Mouse (Mus musculus): Measurements from ENCODE around the gene Cers6.

The Cers6 gene

DNA sequence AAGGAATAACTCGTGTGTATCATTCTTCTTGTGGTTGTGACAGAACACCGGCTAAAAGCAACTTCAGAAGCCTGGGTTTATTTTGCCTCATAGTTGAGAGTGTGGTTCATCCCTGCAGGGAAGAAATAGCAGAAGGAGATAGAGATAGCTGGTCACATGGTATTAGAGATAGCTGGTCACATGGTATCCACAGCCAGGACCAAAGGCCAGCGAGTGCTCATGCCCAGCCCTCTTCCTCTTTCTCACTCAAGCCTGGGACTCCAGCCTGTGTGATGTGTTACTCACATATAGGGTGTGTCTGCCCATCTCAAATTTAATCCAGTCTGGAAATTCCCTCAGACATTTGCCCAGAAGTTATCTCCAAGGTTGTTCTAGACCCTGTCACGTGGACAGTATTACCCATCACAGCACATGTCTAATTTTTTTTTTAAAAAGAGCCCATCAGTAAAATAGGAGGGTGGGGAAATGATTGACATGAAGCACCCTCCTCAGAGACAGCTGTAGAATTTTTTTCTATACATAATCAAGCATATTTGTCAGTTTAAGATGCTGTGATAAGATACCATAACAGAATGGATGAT is 17.9 kb downstream of the Cers6 start:
- peak; percentile 13 to 29 for DNase-seq (ENCODE audit: low spot score in 2 of 2)

DNA sequence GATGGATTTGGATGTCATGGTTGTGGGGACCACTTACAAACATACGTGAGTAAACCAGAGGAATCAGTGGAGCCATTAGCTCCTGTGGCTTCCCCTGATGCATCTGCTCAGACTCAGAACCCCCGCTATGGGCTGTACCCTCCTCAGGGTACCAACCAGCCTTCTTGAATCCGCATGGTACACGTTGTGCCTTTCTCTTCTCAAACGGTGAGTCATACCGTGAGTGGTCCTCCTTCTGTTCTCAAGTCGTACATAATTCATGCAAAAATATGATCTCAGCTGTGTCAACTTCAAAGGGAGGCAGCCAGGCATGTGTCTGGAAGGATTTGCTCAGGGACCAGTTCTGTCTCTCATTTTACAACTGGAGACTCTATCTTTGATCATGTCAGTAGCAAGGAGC is 23.3 kb downstream of the Cers6 start:
- DNase-seq (ENCODE audit: low spot score in 2 of 2), result no peak

DNA sequence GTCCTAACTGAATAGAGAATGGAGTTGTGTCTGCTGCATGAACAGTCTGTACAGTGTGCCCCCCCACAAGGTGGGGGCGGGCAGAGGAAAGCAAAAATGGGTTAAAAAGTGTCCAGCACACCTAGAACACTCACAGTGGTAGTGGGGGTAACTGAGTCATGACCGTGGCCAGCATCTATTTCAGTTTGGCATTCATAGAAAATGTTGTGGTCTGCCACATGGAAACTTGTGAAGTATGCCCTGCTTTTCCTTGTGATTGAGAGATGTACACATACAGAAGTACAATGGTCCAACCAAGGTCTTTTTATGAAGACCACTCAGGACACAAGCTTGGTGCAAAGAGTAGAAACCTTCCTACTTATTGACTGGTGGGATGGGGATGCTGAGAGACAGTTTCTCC is 24.0 kb downstream of the Cers6 start:
- no peak for DNase-seq (ENCODE audit: low spot score in 2 of 2)

DNA sequence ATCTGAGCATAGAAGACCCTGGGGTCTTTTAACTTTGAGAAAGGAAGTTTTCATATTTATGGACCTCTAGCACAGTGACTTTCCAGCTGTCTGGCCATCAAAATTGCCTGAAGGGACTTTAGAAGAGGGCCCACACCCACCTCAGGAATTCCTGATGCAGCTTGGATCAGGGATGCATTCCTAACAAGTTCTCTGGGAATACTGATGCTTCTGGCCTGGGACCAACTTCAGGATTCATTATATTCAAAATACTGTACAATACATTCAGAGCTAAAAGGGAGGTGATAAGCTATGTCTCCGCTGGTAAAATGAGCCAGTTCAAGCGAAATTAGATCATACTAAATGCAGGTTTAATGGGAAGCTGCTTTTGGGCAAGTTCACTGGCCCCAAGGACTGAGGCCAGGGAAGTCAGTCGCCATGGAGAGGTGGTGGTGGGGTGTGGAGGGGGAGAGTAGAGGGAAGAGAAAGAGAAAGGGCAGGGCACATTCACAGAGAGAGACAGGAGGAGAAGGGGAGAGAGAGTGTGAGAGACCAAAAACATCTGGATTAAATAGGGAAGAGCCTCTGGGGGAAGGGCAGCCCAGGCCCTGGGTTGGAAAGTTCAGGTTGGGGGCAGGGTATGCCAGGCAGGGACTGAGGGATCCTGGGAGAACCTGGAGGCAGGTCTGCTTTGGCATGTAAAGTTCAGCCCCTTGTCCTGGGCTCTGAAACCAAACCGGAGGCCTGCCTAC is 24.7 kb downstream of the Cers6 start:
- no peak for DNase-seq (ENCODE audit: low spot score in 2 of 2)

DNA sequence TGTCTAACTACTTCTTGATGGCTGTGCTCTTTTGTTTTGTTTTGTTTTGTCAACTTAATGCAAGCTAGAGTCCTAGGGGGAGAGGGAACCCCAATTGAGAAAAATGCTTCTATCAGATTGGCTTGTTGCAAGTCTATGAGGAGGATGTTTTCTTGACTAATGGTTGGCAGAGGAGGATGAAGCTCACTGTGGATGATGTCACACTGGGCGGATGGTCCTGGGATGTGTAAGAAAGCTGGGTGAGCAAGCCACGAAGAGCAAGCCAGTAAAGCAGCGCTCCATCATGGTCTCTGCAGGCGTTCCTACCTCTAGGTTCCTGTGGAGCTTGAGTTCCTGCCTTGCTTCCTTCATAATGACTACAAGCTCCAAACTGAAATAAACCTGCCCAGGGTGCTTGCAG is 25.4 kb downstream of the Cers6 start:
- DNase-seq (ENCODE audit: low spot score in 2 of 2), result no peak

DNA sequence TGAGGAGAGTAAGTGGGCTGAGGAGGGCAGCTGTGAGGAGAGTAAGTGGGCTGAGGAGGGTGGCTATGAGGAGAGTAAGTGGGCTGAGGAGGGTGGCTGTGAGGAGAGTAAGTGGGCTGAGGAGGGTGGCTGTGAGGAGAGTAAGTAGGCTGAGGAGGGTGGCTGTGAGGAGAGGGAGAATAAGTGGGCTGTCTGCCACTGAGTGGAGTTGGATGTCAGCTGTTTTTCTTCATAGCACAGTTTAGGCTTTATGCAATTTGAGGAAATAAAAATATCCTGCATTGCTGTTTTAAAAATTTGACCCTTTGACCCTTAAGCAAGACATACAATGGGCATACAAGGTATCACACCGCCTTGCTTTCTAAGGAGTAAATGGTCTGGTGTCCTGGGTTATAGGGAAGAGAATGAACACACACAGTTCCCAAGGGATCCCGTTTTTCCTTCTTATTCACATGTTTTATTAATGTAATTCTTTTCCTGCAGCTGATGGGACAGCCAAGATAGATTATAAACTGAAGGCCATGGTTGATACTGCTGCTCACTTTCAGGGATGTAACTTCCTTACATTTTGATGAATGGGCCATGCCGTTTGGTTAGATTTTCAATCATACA is 27.0 kb downstream of the Cers6 start:
- DNase-seq (ENCODE audit: low spot score in 2 of 2), result no peak

DNA sequence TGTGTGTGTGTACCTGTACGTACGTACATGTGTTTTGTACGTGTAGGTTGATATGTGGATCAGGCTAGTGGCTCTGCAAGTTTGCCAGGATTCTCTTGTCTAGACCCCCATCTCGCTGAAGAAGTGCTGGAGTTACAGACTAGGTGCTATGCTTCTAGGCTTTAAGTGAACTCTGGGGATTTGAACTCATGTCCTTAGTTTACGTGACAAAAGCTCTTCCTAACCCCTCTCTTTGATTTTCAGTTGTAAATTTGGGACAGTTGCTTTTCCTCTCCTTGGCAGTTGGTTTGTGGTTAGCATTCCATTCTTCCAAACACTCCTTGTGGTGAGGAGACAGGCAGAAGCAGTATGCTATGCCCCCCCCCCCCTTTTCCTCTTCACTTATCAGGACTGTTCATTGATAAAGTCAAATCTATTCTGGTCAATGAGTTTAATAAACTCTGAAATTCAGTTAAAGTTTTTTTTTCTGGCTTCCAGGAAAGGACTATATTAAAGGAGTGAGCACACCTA is 28.5 kb downstream of the Cers6 start:
- no peak for DNase-seq (ENCODE audit: low spot score in 2 of 2)

DNA sequence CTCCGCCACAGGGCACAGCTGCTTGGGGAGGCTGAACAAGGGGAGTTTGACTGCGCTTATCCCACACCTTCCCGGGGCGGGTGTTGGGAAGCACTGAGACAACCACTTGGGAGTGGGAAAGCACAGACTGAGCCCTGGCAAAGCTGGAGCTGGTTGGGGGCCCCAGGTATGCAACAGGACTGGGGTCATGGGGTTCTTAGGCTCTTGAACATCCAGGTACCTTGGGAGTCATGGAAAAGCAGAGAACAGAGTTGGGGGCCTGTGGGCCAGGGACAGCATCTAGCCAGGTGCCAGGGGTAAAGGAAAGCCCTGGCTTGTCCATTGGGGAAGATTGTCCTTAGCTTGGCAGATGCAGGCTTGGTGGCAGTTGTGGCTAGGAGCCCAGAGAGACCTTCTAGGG is 31.2 kb downstream of the Cers6 start:
- no peak for DNase-seq (ENCODE audit: low spot score in 2 of 2)

DNA sequence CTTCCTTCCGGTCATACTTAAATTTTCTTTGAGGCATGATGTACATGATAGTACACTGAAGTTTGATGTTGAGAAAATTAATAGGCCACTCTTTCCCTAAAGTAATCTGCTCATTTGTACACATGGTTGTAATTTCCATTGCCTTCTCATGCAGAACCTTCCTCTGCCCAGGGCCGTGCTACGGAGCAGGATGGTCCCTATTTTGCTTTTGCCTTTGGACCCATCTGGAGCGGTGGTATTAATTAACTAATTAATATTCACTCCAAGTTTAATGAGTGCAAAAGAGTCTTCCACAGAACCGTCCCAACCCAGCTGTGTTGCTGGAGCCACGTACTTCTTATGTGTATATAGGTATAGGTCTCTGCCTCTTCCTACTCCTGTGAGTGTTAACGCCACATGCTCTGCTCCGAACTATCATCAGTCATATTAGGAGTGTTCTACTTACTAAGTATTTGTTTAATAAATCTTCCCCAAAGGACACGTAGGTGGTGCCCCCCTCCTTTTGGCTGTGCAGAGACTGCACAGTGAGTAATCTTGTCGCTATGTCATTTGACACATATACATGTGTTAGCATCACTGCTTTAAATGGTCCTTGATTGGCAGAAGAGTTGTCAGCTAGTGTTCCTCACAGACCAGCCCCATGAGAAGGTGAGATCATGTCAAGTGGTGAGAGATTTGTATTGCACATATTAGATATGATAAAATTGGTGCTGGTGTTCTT is 34.0 kb downstream of the Cers6 start:
- DNase-seq (ENCODE audit: low spot score in 2 of 2), result no peak

DNA sequence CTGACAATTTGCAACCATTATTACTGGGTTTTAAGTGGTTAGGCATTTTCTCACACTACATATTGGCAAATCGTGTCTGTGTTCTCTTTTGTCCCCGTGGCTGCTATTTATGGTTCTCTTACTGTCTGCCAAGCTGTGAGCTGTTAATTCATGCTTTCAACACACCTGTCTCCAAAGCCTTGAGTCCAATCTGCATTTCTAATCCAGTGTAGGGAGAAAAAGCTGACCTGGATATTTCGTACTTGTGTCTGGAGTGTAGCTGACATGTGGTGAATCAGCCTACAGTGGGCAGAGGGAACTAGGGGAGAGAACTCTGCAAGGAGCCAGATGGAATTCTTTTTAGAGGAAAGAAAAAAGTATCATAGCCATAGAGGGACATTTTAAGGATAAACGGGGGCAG is 35.0 kb downstream of the Cers6 start:
- DNase-seq (ENCODE audit: low spot score in 2 of 2), result no peak

DNA sequence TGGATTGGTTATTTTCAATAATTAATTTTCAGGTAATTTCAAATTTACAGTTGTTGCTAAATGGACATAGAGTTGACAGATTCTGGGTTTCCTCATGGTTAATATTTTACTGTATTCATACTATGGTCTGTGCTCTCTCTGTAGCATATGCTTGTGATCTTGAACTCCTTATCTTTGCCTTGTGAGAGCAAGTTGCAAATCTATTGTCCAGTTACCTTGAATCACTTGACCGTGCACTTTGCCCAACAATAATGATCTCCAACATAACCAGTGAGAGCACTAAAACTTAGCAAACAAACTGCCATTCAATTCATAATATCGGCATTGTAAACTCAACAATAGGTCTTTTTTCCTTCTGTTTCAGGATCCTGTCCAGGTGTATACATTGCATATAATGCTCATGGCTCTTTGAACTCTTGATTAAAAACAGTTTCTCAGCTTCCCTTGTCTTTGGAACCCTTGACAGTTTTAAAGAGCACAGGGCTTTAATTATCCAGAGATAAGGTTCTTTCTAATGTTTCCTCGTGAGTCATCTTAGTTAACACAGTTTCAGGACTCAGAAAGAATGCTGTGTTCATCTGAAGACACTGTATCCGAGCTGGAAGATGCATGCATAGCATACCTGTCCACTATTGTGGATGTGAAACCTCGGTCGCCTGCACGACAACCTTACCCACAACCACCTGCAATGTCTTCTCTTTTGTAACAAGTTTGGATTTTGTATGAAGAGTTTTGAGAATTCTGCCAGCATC is 38.7 kb downstream of the Cers6 start:
- no peak for DNase-seq (ENCODE audit: low spot score in 2 of 2)

DNA sequence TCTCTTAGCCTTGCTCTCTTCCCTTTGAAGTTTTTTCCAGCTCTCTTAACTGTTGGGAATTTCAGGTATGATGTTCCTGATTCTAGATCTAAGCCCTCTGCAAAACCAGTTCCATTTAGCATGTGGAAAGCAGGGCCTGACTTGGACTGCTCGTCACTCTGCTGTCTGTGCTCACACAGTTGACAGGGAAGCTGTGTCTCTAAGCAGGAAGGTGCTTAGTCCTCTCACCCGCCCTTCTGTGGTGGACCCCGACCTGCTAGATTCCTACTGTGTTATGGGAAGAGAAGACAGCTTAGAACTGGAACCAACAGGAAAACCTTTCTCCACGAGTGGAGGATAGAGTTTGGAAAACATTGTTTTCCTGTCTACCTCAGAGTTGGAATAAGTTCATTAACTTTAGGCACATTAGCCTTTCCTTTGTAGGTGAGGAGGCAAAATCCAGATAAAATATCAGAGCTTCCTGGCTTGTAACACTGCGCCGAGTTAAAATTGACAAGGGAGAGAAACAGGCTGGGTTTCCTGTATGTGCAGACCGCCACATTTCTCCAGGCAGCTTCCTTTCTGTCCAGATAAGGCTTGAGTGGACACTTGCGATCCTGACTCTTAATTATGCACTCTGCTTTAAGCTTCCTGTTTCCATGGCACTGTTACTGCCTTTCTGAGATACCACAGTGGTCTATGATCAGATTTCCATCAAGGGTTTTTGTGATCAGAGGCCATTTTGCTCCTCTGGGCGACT is 39.6 kb downstream of the Cers6 start:
- DNase-seq (ENCODE audit: low spot score in 2 of 2), result no peak

DNA sequence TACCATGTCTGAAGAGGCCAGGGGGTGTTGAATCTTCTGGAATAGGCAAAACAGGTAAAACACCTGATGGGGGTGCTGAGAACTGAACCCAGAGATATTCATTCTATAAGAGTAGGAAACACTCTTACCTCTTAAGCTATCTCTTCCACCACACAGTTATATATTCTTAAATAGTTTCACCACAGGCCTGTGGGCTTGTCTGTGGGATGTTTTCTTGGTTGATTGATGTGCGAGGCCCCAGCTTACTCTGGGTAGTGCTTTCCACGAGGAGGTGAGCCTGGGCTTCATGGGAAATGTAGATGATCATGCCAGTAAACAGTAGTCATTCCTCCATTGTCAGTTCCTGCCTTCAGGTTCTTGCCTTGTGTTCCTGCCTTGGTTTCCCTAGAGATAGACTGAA is 40.5 kb downstream of the Cers6 start:
- no peak for DNase-seq (ENCODE audit: low spot score in 2 of 2)

DNA sequence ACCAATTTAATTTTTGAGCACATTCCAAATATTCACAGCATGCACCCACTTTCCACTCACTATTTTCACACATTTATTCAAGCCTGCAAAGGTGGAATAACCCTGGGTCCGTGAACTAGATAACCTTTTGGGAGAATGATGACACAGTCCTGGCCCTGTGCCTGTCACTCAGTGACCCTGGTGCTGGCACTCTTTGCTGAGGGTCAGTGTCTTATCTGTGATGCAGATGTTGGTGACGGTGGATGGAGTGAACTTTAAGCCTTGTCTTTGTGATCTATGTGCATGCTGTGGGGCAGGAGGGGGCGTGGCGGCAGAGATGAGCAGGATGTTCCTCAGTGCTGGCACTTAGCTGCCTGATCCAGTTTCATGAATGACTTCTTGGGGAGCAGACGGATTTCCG is 41.3 kb downstream of the Cers6 start:
- no peak for DNase-seq (ENCODE audit: low spot score in 2 of 2)

DNA sequence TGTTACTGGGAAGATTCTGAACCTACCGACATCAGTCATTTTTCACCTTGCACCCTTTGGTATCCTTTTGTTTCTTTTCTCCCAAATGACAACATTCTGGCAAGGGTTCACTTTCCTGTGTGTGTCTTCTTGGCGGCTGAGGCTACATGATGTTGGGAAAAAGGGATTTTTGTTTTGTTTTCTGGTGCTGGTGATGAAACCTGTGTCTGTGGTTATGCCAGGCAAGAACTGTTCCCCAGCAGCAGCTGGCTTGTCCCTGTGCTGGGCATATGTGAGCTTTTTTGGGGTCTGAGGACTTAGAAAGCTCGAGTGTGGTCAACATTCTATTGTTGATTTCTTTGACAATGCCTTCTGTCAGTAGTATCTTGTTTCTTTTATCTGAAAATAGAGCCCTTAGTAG is 45.7 kb downstream of the Cers6 start:
- no peak for DNase-seq (ENCODE audit: low spot score in 2 of 2)

DNA sequence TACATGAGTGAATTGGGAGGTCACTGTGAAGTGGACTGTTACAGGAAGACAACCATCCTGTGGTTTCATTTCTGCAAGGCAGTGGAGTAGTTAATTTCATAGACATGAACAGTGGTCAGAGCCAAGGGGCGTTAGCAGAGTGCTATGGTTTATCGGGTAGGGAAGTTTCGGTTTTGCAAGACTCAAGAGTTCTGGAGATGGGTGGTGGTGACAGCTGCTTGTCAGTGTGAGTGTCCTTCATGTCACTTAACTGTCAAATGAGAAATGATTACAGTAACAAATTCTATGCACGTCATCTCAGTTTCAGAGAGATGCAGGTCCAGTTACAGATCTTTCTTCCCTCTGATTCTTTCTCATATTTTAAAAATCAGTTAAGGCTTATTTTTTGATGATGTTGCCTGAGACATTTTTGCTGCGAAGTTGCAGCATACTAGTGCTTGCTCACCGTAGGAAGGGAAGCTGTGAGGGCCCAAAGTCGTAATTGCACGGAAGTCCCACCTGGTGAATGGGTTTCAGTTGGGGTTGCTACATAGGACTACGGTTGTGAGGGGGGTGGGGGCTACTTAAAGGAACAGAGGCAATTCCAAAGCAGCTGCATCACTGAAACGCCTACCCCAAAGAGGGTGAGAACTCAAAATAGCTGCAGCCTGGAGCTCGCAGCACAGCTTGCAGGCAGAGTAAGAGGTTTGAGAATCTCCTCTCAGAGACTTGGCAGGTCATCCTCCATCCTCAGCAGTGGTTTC is 46.7 kb downstream of the Cers6 start:
- peak; percentile 50 to 68 for DNase-seq (ENCODE audit: low spot score in 2 of 2)

DNA sequence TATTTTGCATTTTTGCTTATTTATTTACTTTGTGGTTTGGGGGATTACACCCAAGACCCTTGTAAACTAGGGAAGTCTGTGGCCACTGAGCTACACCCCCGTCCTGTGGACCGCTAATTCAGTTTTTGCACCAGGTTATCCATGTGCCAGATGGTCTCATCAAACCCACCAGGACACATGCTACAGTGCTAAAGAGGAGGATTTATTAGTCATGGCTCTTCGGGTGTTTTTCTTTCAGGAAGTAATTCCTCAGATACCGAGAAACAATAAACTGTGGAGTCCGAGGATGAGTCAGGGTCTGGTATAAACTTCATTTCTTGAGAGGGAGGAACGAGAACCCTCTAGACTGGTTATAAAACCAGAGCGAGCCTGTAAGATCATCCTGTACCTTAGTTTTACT is 49.5 kb downstream of the Cers6 start:
- no peak for DNase-seq (ENCODE audit: low spot score in 2 of 2)

DNA sequence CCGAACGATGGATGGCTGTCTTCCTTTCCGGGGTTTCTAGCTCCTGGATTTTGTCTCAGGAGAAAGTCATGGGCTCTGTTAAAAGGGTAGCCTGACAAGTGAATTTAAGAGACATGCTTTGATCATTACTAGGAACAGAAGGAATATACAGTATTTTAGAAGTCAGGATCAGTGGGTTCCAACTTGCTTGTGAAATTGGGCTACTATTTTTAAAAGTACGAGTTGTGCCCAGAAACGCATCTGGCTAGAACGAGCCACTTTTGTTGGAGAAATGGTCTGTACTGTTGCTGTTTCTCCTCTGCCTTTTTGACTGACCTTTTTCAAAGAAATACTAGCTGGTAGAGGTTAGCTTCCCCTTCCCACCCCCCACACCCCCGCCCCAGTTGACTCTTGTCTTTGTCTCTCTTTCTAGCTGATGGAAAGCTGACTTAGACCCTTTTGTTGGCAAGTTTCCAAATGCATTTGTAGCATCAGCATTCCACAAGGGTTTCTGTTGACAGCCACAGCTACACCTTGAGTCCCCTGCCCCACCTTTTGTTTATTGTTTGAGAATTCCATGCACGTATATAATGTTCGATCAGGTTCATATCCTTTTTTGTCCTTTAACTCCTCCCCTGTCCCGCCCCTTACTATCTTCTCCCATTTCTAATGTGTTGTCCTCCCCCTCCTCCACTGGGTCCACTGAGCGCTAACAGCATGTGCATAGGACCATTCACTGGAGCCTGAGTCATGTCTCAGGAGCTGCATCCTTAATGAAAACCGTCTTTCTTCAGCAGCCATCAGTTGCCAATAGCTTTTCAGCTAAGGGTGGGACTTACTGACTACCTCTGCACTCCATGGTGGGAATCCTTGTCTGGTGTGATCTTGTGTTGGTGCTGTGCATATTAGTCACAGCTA is 50.6 kb downstream of the Cers6 start:
- DNase-seq (ENCODE audit: low spot score in 2 of 2), result no peak

DNA sequence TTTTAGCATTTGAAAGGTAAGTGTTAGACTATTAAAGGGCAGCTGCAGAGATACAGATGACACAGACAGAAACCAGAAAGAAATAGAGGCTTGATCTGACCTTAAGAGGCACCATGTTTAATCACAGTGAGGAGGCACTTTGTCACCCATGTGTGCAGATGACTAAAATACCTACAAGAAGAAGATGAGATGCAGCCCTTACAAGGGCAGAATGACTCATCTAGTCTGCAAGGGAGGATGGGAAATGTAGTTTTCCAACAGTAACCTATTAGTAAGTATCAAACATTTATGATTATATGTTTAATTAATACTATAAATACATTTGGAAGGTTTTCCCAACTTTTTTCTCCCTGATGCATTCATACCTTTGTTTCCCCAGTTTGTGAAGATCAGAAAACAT is 54.5 kb downstream of the Cers6 start:
- DNase-seq (ENCODE audit: low spot score in 2 of 2), result no peak
